8 mouse cellular contexts compared by ENCODE assay signal in genomic region chr7:25658657-25659472, GRCm38 (mm10). TPM values are rescaled to one million over a fixed set of nuclear protein-coding genes. Genes with fewer than 3 reads are reported as not detected.
A peak's percentile ranks its signal among the peaks of the same experiment; 100 is the strongest.
DNase-seq lines count a peak whose midpoint lies in the region; ATAC-seq lines count a peak whose summit lies in the region.

Gene Bckdha (minus strand): TSS chr7:25658981.
Gene Exosc5 (plus strand): TSS chr7:25659164.

- DNase-seq in adipocyte (ENCODE audit: low spot score), result peak; percentile 99
- DNase-seq in embryo, embryonic 10 days (ENCODE audit: low spot score), result peak; percentile 100
- DNase-seq in gastrocnemius, postnatal 10 days, result peak; percentile 97
- peak; percentile 100 for DNase-seq in induced T-regulatory cell, adult 2 months (ENCODE audit: low read depth)
- peak; percentile 99 to 100 for DNase-seq in left cerebral cortex, adult 9 months (ENCODE audit: low spot score in 2 of 2)
- DNase-seq in right cerebral cortex, postnatal 14 days, result peak; percentile 98
- peak; percentile 99 for DNase-seq in urinary bladder, postnatal 36 days (ENCODE audit: low spot score in 2 of 2)

- ATAC-seq in megakaryocyte progenitor cell, adult 5-6 weeks (replicated peaks; ENCODE audit: poor library complexity), result peak; percentile 94

RNA-seq across cellular contexts. Expression of gene Bckdha, which starts in this region (rescaled TPM):
- total RNA-seq in gastrocnemius, postnatal 10 days (2021), result 10 to 100 TPM; 51.9 to 60.8 TPM
- total RNA-seq in megakaryocyte progenitor cell, adult 5-6 weeks (2015), result 37.6 and 46.7 TPM in 2 replicates
- total RNA-seq in megakaryocyte progenitor cell, adult 5-6 weeks (2017), result 48.6 and 52.0 TPM in 2 replicates

RNA-seq across cellular contexts. Expression of gene Exosc5, which starts in this region (rescaled TPM):
- 10 to 100 TPM; 23.6 to 26.0 TPM for total RNA-seq in gastrocnemius, postnatal 10 days (2021)
- total RNA-seq in megakaryocyte progenitor cell, adult 5-6 weeks (2015), result 80.7 and 84.9 TPM in 2 replicates
- total RNA-seq in megakaryocyte progenitor cell, adult 5-6 weeks (2017), result 55.6 and 71.8 TPM in 2 replicates

Comparison
In these comparisons a context has a peak if more than half of its experiments do, and no peak if none do; other contexts are left out.
1. Peak in every context shown above with its lines: DNase-seq and ATAC-seq.